Mouse (Mus musculus) brain, embryonic 14.5 days (tissue): ENCODE results near the gene Tpcn1. TPM values are rescaled to one million over a fixed set of nuclear protein-coding genes. Genes with fewer than 3 reads are reported as not detected.
A peak's percentile ranks its signal among the peaks of the same experiment; 100 is the strongest.

Experiments
- DNase-seq: peaks from one replicate; pipeline ENCODE4 v3.0.0-alpha.2; 2011; ENCODE audit warnings: low read depth
- CTCF ChIP-seq: fragments of 200-500 bp; IDR thresholded peaks from 2 replicates; pipeline ENCODE4 v1.5.1; 2012; ENCODE audit warnings: inconsistent platforms, mild to moderate bottlenecking, moderate library complexity, borderline replicate concordance; ENCODE audit not compliant: insufficient read depth, insufficient read length; ENCODE audit errors: extremely low read depth
- POLR2A ChIP-seq: fragments of 200-500 bp; IDR thresholded peaks from 2 replicates; pipeline ENCODE4 v1.6.1; 2012; ENCODE audit warnings: mild to moderate bottlenecking, inconsistent platforms, borderline replicate concordance; ENCODE audit not compliant: poor library complexity, insufficient read depth, insufficient read length, severe bottlenecking; ENCODE audit errors: extremely low read depth
- polyA plus RNA-seq: library from polyadenylated mRNA; depleted of rRNA; stranded (reverse); fragments of >200 nt; gene quantifications from 2 replicates; pipeline ENCODE4 v1.2.3, GENCODE M21; 2012

Tpcn1 gene
- polyA plus RNA-seq, 1 experiment, result 32.5 TPM

DNA sequence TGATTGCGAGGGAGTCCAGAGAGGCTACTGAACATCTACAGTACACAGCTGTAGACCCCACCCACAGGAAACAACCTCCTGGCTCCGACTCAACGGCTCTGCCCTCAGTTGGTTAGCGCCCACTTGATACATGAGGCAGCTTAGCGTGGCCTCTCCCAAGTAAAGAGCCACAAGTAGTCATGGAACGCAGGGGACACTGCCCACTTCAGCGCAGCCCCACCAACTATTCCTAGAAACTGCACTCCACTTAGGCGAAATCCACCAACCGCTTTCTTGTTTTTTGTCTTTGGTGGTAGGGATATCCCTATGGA lies 902 bp downstream of the Tpcn1 start:
- TF ChIP-seq POLR2A (no peak), CTCF (no peak)
- no peak for DNase-seq

DNA sequence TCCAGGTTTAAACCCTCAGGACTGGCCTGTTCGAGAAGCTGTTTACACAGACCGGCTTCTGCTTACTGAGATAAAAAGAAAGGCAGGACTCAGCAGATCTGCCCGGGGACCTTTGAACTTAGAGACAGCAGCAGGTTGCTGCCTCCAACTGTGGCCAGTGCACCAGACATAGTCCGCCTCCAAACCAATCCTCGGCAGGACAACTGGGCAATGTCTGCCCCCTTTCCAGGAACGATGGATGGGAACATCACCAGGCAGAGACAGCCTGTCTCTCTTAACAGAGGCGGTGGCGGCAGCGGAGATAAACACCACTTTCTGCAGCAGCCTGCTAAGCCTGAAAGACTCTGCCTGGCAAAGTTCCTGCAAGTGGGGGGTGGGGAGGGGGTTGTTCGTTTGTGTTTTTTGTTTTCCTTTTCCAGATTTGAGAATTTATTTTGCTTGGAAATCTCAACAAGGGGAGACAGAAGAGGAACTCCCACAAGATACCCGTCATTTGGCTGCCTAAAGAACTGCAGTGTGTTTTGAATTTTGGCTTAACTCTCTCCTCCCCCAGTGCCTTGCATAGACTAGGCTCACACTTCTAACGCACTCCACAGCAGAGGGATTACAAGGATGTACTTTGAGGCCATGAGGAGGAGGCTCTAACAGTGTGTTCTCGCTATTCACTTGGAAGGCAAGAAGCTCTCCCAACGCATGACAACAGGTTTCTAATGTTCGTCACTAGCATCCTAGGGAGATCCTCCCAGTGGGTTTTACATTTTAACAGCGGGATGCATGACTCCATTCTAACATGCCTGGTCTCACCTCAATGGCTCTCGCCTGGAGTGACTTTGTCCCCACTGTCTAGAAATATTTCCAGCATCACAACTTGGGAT lies 1.5 kb downstream of the Tpcn1 start:
- DNase-seq, result no peak
- TF ChIP-seq POLR2A (no peak), CTCF (no peak)

DNA sequence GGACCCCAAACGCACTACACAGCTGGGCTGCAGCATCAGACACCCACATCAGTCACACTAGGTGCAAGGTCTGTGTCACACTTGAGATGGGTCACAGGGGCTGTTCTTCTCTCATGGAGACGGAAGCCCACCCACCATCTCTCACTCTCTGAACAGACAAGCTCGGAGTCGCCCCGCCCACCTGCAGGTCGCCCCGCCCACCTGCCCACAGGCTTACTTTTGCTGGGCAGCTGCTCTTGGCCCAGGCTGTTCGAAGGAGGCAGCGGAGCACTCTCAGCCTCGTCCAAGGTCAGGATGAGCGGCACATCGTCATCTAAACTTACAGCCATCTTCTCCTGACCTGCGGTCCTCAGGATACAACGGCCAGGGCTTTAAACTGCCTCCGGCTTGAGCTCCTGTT lies 3.5 kb downstream of the Tpcn1 start:
- DNase-seq, result no peak
- TF ChIP-seq POLR2A, result no peak
- TF ChIP-seq CTCF, result no peak

DNA sequence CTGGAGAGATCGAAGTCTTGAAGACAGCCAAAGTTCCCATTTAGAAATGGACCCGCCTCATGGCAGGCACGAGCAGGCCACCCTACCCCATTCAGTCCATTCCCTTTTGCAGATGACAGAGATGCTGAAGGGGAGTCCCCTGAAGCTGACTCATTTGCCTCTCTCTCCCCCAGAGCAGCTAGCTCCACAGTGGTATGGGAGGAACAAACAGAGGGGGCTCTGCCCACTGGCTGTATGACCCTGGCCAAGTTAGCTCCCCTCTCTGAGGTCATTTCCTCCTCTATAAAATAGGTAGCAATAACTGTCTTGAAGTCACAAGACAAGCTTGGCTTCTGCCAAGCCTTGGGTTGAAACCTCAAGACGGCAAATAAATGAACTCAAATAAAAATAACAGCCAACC lies 5.0 kb downstream of the Tpcn1 start:
- TF ChIP-seq CTCF (no peak), POLR2A (no peak)
- no peak for DNase-seq

DNA sequence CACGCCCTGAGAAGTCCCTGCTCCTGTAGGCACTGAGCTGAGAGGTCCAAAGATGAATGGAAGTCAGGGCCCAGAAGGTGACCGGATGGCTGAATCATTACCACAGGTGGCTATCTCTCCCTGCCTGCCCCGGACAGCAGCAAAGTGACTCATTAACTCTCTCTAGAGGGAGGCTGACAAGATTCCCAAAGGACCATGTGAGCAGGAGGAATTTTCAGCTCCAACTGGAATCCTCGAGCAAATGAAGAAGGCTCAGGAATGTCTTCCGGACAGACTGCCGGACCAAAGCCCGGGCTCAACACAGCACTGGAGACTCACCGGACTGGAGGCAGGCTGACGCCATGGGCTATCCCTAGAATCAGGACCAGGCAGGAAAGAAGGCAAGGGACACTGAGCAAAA lies 6.5 kb downstream of the Tpcn1 start:
- TF ChIP-seq CTCF (no peak), POLR2A (no peak)
- no peak for DNase-seq

DNA sequence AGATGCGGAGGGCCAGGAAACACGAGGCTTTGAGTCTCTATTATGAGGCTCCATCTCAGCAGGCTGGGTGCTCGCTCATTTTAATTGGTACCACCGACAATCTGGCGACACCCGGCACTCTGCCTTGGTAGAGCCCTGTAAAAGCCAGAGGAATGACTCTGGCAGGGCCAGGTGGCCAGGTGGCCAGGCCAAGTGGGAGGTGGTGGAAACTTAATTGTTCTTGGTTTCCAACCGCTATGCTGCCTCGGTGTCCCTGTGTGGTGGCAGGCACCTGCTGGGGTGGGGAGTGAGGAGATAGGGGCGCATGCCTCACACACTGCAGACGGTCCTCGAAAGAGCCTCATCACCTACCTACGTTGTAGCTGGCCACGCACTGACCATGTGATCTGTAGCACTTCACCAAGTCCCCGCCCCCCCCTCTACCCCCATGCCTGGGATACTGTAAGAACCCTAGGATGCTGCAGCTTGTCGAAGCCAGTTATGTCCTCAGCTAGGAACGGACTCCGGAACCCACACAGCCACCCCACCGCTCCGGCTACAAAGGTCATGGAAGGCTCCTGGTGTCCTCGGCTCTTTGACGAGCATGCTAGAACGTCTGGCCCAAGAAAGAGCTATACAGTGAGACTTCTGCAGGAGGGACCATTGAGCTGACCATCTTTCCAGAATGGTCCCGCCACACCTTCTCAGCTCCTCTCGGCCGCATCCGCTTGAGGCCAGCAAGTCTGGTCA lies 8.4 kb downstream of the Tpcn1 start:
- DNase-seq, result peak; percentile 71

DNA sequence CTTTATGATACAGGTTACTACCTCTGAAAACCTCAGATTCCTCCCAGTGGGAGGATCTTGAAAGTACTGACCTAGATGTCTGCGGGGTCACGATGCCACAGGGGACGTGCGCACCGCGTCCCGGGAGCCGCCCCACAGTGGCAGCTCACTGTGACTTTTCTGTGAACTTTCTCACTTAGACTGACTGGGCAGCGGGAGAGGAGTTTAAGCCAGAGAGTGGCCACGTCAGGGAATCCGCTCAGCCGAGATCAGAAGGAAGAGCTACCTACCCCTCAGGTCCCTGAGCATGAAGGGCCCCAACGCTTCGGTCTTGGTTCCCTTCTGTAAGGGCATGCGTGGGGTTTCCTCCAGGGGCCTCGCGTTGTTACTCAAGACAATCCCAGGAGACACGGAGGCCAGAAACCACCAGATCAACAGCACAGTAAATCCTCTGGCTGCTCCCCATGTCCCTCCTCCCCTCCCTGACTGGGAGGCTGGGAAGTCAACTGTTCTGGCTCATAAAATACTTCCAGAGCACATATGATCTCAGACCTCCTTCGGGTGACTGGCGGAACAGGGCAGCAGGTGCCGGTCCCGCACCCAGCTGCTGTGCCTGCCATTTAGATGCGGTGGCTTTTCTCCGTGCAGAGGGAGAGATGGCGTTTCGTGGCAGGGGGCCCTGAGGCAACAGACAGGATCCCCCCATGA lies 9.1 kb downstream of the Tpcn1 start:
- DNase-seq, result no peak

More for the DNA sequence above, 8.4 kb downstream of the Tpcn1 start:
- no peak for TF ChIP-seq POLR2A
- no peak for TF ChIP-seq CTCF

DNA sequence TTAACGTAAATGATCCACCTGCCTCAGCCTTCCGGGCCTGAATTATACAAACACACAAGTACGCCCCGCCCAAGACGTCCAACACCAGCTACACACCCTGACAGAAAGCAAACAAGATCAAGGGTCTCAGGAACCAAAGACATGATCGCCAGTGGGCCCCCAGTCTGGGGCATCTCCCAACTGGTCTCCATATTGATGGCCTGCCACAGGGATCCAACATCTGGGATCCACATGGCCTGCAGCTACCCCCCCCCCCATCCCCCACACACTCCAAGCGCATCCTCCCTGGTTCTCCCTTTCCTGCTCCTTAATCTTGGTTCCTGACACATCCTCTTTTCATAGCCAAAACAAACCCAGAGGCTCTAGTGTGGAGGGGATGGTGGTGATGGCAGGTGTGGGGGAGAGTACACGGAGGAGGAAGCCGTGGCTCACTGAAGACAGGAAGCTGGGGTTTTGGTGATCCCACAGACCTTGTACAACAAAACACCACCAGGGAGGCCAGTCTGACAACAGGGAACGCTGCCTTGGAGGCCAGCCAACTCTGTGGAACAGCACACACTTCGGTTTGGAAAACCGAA lies 9.9 kb downstream of the Tpcn1 start:
- TF ChIP-seq CTCF (no peak), POLR2A (no peak)
- DNase-seq, result no peak

More for the DNA sequence above, 9.1 kb downstream of the Tpcn1 start:
- TF ChIP-seq POLR2A, result no peak

DNA sequence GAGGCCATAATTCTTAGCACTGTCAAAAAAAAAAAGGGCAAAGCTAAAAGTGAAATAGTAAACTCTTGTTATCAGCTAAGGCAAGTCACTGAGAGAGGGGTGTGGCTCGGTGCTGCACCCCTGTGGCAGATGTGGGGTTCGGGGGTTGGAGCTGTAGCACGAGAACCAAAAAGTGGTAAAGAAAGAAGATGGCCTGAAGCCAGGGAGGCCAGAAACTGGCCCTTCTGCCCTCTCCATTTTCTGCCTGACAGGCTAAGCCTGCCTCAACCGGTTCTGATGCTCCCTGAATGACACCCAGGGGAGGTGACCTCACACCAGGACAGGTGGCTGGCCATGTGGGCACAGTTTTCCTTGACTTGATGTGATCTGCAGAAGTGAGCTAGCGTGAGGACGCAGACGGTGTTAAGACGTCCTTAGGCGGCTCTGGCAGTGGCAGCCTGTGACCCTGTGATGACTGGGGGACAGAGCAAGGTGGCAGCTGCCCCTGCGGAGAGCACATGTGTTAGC lies 10.5 kb downstream of the Tpcn1 start:
- no peak for TF ChIP-seq CTCF
- no peak for TF ChIP-seq POLR2A
- no peak for DNase-seq

DNA sequence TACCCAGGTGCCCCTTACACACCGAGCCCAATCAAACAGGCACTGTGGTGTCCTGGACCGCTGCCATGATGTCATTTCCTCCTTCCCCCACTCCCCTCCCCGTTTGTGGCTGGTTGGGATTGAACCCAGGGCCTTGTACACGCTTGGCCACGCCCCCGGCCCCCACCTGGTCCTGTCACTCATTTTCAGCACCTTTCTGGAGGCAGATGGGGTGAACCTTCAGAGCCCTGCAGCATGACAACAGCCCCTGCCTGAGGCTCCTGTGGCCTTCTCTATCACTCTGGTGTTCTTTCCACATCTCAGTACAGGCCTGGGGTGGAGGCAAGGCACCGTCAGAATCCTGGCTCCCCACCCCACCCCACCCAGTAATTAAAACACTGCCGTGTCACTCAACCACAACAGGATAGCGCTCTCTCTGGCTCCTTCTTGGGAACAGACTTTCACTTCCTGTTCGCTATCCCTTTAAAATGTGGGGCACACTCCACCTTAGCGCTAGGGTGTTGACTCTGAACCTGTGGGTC lies 11.6 kb downstream of the Tpcn1 start:
- no peak for DNase-seq
- TF ChIP-seq POLR2A, result no peak
- no peak for TF ChIP-seq CTCF

DNA sequence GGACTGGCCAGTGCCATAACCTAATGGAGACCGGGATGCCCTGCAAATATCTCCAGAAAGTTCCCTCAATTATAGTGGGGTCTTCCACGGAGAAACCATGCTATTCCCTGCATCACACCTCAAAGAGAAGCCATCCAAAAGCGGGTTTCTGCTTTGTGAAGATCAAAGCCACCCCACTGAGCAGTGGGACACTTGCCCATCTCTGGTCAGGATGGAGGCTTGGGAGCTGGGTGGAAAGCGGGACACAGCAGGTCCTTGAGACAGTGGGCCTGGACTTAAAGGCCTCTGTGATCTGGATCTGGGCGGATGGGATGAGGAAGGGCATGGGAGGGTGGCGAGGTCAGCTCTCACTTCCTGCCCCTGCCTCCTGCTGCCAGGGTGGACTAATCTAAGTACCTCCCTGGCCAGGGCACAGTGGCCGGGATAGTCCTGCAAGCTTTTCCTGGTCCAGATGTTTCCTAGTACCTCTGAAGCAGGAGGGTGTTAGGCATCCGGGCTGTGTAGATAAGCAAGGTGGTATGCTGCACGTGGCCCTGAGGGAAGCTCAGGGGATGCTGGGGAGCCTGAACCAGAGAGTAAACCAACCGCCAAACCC lies 13.9 kb downstream of the Tpcn1 start:
- TF ChIP-seq CTCF, result no peak
- no peak for TF ChIP-seq POLR2A
- no peak for DNase-seq

DNA sequence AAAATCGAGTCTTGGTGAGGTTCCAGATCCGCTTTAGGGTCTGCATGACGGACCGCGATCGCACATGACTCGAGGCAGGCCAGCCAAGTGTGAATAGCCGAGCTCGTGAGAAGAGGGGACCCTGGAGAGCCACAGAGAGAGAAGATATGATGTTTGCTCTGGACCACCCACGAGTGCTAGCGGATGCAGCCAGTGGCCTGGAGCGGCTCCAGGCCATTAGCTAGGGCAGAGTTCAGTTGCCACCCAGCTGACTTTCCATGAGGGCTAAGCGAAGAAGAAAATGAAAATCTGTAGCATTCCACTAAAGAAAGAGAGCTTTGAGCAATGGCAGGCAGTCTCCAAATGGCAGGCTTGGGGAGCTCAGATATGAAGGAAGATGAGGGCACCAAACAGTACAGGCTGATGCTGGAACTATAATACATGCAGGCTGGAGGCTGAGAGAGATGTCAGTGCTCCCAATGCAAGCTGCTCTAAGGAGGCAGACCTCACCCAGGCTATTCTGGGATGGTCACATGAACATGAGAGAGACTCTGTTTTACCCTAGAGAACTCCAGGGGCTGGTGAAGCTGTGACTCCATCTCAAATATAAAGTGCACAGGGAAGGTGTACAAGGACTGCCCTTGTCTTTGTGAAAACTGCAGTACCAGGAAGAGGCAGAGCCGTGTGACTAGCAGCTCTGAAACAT lies 17.3 kb downstream of the Tpcn1 start:
- DNase-seq, result no peak

More for the DNA sequence above, 17.3 kb downstream of the Tpcn1 start:
- TF ChIP-seq CTCF (no peak), POLR2A (no peak)
